ENCODE assay signal across 8 mouse cellular contexts in genomic region chr12:80435887-80436286, GRCm38 (mm10). TPM values are rescaled to one million over a fixed set of nuclear protein-coding genes. Genes with fewer than 3 reads are reported as not detected.
DNase-seq lines count a peak whose midpoint lies in the region; ATAC-seq and TF ChIP-seq lines count a peak whose summit lies in the region.

No protein-coding gene starts in this region.

- H3K9me3 ChIP-seq in intestine, postnatal 0 days (ENCODE audit: control insufficient read depth): no peaks in the 10 kb centered on the region

- peak overlapping the region; percentile 85 for H3K4me2 ChIP-seq in intestine, postnatal 0 days (replicated peaks; ENCODE audit: low read depth)

- no peaks in the 10 kb centered on the region for H3K27me3 ChIP-seq in intestine, postnatal 0 days (replicated peaks; ENCODE audit: control insufficient read depth, insufficient read depth, low read length)

- intact Hi-C loops in gastrocnemius, postnatal 14 days (cut with DNase I; ENCODE audit: low total_unique reads): no loop called here

- ATAC-seq in intestine, postnatal 0 days: no peak

- H3K9ac ChIP-seq in intestine, postnatal 0 days (ENCODE audit: low read depth, low read length): peak overlapping the region; percentile 91

- H3K36me3 ChIP-seq in intestine, postnatal 0 days (ENCODE audit: control insufficient read depth, insufficient read depth): 0 out of 2 replicates have a peak, but pooled peaks cover 4% of the 10 kb centered on the region

- peak; percentile 41 for DNase-seq in embryo, embryonic 10 days (ENCODE audit: low spot score)
- DNase-seq in embryo, embryonic 9.5 days (ENCODE audit: extremely low spot score): no peak
- peak; percentile 26 for DNase-seq in thymus, postnatal 0 days (ENCODE audit: low spot score)
- no peak for DNase-seq in thymus, adult 18-20 months
- peak; percentile 59 for DNase-seq in retina, postnatal 1 day
- no peak for DNase-seq in gastrocnemius, postnatal 14 days
- DNase-seq in cerebellum, adult 18-20 months: no peak

- TF ChIP-seq CTCF in intestine, postnatal 0 days (IDR thresholded peaks at IDR 0.05; ENCODE audit: low read depth): no peak

- H3K4me1 ChIP-seq in intestine, postnatal 0 days (replicated peaks; ENCODE audit: control insufficient read depth, insufficient read depth, low read length): peaks cover 12% of the 10 kb centered on the region; the same call in 1 of the 2 replicates

- 0% methylated on average over 10 of the region's 10 CpGs for WGBS in intestine, postnatal 0 days

- peak overlapping the region; percentile 96 for H3K4me3 ChIP-seq in intestine, postnatal 0 days (ENCODE audit: low read depth, low read length)

- peak overlapping the region; percentile 96 for H3K27ac ChIP-seq in intestine, postnatal 0 days (ENCODE audit: low read depth, low read length)

RNA-seq across cellular contexts. Expression of gene Dcaf5, which starts 0.5 kb away (rescaled TPM):
- polyA plus RNA-seq in thymus, postnatal 0 days (2015; fragmentation: Nextera tagmentation; extraction: Ambion mirVana): 8.9 TPM in 2 replicates
- polyA plus RNA-seq in intestine, postnatal 0 days (2015; fragmentation: Nextera tagmentation; extraction: Ambion mirVana): 7.4 and 7.5 TPM in 2 replicates
- total RNA-seq in gastrocnemius, postnatal 14 days (2021): 10 to 100 TPM; 26.0 to 27.2 TPM

RNA-seq across cellular contexts. Expression of gene Exd2, which starts 27.0 kb away (rescaled TPM):
- 18.3 and 19.1 TPM in 2 replicates for polyA plus RNA-seq in thymus, postnatal 0 days (2015; fragmentation: Nextera tagmentation; extraction: Ambion mirVana)
- 6.5 and 6.8 TPM in 2 replicates for polyA plus RNA-seq in intestine, postnatal 0 days (2015; fragmentation: Nextera tagmentation; extraction: Ambion mirVana)
- 10 to 100 TPM; 21.4 to 27.0 TPM for total RNA-seq in gastrocnemius, postnatal 14 days (2021)

Comparison
In these comparisons a context has a peak if more than half of its experiments do, and no peak if none do; other contexts are left out.
1. DNase-seq: peak in embryo, embryonic 10 days (single experiment), thymus, postnatal 0 days (single experiment) and retina, postnatal 1 day (single experiment); none in embryo, embryonic 9.5 days (single experiment), thymus, adult 18-20 months (0 of 2), gastrocnemius, postnatal 14 days (single experiment) and cerebellum, adult 18-20 months (0 of 2).